Mouse (Mus musculus) hindbrain, embryonic 11.5 days (tissue): Measurements from ENCODE around the gene Lrig2. TPM values are rescaled to one million over a fixed set of nuclear protein-coding genes. Genes with fewer than 3 reads are reported as not detected.
A peak's percentile ranks its signal among the peaks of the same experiment; 100 is the strongest.

Experiments used
- ATAC-seq: fragments of 200-750 bp; cut with Nextera tagmentation; 2 replicates; pipeline ENCODE4 v1.8.0; 2017; ENCODE audit warnings: mild to moderate bottlenecking, moderate TSS enrichment, moderate library complexity; ENCODE audit not compliant: low FRiP score
- DNase-seq: peaks from one replicate; pipeline ENCODE4 v3.0.0-alpha.2; 2015; ENCODE audit warnings: low spot score
- H3K27ac ChIP-seq: fragments of 300-500 bp; sonication (generic); 2 replicates; pipeline ENCODE4 v1.5.1; 2014; ENCODE audit warnings: mild to moderate bottlenecking, low read depth, low read length
- H3K27me3 ChIP-seq: fragments of 300-500 bp; sonication (generic); 2 replicates; pipeline ENCODE4 v1.6.1; 2014; ENCODE audit warnings: mild to moderate bottlenecking, low read length, moderate library complexity, mixed read lengths; ENCODE audit not compliant: control insufficient read depth, insufficient read depth
- H3K36me3 ChIP-seq: fragments of 300-500 bp; sonication (generic); 2 replicates; pipeline ENCODE4 v1.6.1; 2014; ENCODE audit warnings: mild to moderate bottlenecking, low read length, moderate library complexity, mixed read lengths; ENCODE audit not compliant: control insufficient read depth, insufficient read depth
- H3K4me1 ChIP-seq: fragments of 300-500 bp; sonication (generic); replicated peaks from 2 replicates; pipeline ENCODE4 v1.6.1; 2014; ENCODE audit warnings: low read length, mixed read lengths; ENCODE audit not compliant: control insufficient read depth, insufficient read depth
- H3K4me2 ChIP-seq: fragments of 300-500 bp; sonication (generic); replicated peaks from 2 replicates; pipeline ENCODE4 v1.6.1; 2014; ENCODE audit warnings: mild to moderate bottlenecking, low read depth, low read length
- H3K4me3 ChIP-seq: fragments of 300-500 bp; sonication (generic); 2 replicates; pipeline ENCODE4 v1.5.1; 2014; ENCODE audit warnings: low read depth, low read length
- H3K9ac ChIP-seq: fragments of 300-500 bp; sonication (generic); 2 replicates; pipeline ENCODE4 v1.6.1; 2014; ENCODE audit warnings: low read depth, low read length
- H3K9me3 ChIP-seq: fragments of 300-500 bp; sonication (generic); 2 replicates; pipeline ENCODE4 v1.6.1; 2016; ENCODE audit warnings: low read length; ENCODE audit not compliant: control insufficient read depth
- WGBS: fragments of 180-500 bp; shearing (Covaris S2); extraction: QIAGEN DNeasy Blood & Tissue Kit; methylation state at CpG from one replicate; pipeline ENCODE4 v1.1.7; 2014; 5-methylcytosine and 5-hydroxymethylcytosine counted together
- polyA plus RNA-seq: library from polyadenylated mRNA; unstranded; fragments of >200 nt; fragmentation: Nextera tagmentation; extraction: Ambion mirVana; gene quantifications from 2 replicates; pipeline ENCODE4 v1.2.1, GENCODE M21; 2014

Gene Lrig2
- polyA plus RNA-seq, 1 experiment from 2014 or later, result 24.8 TPM

DNA sequence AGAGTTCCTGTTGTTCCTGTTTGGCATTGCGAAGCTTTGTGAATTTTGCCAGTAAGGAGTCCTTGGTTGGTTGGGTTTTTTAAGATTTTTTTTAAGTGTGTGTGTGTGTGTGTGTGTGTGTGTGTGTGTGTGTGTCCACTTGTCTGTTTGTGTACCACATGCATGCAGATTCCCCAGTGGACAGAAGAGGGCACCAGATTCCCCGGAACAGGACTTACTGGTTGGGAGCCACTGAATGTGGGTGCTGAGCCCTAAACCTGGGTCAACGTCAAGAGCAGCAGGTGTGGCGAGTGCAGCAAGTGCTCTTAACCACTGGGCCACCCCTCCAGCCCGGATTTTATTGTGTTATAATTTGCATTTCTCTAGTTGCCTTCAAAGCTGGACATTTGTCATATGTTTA, 5.4 kb upstream of the Lrig2 start:
- Histone ChIP-seq H3K4me1 (no peaks in the 10 kb centered on the region), H3K9me3 (no peaks in the 10 kb centered on the region), H3K9ac (no peak overlapping the region), H3K27ac (no peak overlapping the region), H3K36me3 (no peaks in the 10 kb centered on the region), H3K4me3 (no peak overlapping the region), H3K4me2 (no peak overlapping the region), H3K27me3 (no peaks in the 10 kb centered on the region)
- ATAC-seq (no peak), DNase-seq (no peak)
- 84% methylated on average over 5 of the region's 5 CpGs for WGBS

DNA sequence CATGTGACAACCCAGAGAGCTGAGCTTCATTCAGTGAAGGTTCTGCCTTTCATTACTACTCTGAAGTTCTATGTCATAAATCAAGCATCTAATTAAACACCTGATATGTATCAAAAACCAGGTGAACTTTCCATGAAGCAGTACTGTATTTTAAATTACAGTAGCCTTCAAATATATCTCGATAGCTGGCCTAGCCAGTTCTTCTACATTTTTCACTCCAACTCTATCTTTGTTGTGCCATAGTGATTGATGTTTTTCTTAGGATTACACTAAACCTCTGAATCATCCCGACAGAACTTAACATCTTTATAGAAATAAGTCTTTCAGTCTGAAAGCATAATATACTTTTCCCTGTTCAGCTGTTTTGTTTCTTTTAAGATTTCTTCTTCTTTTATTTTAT, 2.8 kb upstream of the Lrig2 start:
- Histone ChIP-seq H3K9me3 (no peaks in the 10 kb centered on the region), H3K4me2 (no peak overlapping the region), H3K27me3 (no peaks in the 10 kb centered on the region), H3K36me3 (no peaks in the 10 kb centered on the region), H3K4me3 (no peak overlapping the region), H3K4me1 (no peaks in the 10 kb centered on the region), H3K9ac (no peak overlapping the region), H3K27ac (no peak overlapping the region)
- WGBS, result 84% methylated on average over 2 of the region's 2 CpGs
- ATAC-seq (no peak), DNase-seq (no peak)

DNA sequence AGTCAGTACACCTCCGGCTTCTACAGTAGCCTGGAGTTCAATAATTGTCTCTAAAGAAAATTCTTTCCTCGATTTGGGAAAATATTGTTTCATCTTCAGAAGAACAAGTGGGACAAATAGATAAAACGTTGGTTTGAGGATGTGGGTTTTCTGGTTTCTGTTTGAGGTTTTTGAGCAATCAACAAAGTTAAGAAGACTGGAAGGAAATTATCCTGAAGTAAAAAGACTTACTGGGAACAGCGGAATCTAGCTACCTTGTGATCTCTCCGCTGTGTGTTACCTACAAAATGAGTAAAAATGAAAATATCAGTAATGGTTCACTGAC, 668 bp upstream of the Lrig2 start:
- Histone ChIP-seq H3K27me3 (no peaks in the 10 kb centered on the region), H3K27ac (peak overlapping the region; percentile 76; the same call in 1 of the 2 replicates), H3K36me3 (no peaks in the 10 kb centered on the region), H3K4me1 (no peaks in the 10 kb centered on the region), H3K9ac (peak overlapping the region; percentile 57), H3K4me3 (peak overlapping the region; percentile 91), H3K4me2 (peak overlapping the region; percentile 63), H3K9me3 (no peaks in the 10 kb centered on the region)
- ATAC-seq (no peak), DNase-seq (no peak)
- 24% methylated on average over 5 of the region's 5 CpGs for WGBS

DNA sequence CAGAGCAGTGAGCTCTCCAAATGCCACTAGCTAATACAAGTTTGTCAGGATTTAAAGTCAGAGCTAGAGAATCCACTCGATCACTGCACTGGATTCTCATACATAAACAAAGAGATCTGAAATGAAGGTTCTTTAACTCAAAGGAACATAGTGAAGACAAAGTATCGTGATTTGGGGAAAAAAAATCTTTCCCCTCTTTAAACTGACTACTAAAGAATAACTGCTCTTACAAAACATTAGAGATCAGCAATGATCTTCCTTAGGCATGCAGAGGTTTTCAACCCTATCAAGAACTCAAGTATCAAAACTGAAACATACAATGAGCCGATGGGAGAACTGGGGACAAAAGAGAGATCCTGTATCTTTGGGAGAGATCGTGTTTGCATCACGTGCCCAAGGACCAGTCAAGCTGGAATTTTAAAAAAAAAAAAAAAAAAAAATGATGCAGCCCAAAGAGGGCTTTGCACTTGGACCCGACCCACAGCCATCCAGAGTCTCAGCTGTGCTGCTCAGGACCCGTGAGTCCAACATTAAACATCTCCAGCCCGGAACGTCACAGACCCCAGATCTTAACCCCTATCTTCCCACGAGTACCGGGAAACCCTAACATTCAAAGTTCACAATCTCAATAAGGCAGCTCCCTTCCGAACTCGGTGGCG, 818 bp downstream of the Lrig2 start:
- peak; percentile 50 for ATAC-seq

GRCm38 (mm10) chr3:104501648-104502047, 10.1 kb downstream of the Lrig2 start:
- no peak for DNase-seq
- Histone ChIP-seq H3K36me3 (no peaks in the 10 kb centered on the region), H3K4me1 (no peaks in the 10 kb centered on the region), H3K27me3 (no peaks in the 10 kb centered on the region), H3K9ac (no peak overlapping the region), H3K27ac (no peak overlapping the region), H3K9me3 (no peaks in the 10 kb centered on the region), H3K4me2 (no peak overlapping the region), H3K4me3 (no peak overlapping the region)
- no peak for ATAC-seq
- 84% methylated on average over 2 of the region's 2 CpGs for WGBS

More for the DNA sequence above, 818 bp downstream of the Lrig2 start:
- peak overlapping the region; percentile 95 for H3K27ac ChIP-seq
- peak overlapping the region; percentile 83 for H3K9ac ChIP-seq
- no peaks in the 10 kb centered on the region for H3K9me3 ChIP-seq
- H3K4me3 ChIP-seq, result peak overlapping the region; percentile 91
- H3K27me3 ChIP-seq, result no peaks in the 10 kb centered on the region
- H3K36me3 ChIP-seq, result no peaks in the 10 kb centered on the region
- 2% methylated on average over 14 of the region's 14 CpGs for WGBS
- H3K4me1 ChIP-seq, result no peaks in the 10 kb centered on the region
- H3K4me2 ChIP-seq, result peak overlapping the region; percentile 42
- no peak for DNase-seq

- H3K4me1 ChIP-seq, result no peaks in the 10 kb centered on the region
- H3K9me3 ChIP-seq, result no peaks in the 10 kb centered on the region
- no peak overlapping the region for H3K4me3 ChIP-seq
- ATAC-seq (no peak), DNase-seq (no peak)
- H3K27ac ChIP-seq, result no peak overlapping the region
- no peaks in the 10 kb centered on the region for H3K36me3 ChIP-seq
- WGBS, result 82% methylated on average over 2 of the region's 2 CpGs
- H3K9ac ChIP-seq, result no peak overlapping the region
- H3K4me2 ChIP-seq, result no peak overlapping the region
- H3K27me3 ChIP-seq, result no peaks in the 10 kb centered on the region
Measured at GRCm38 (mm10) chr3:104500881-104501280, 10.8 kb downstream of the Lrig2 start.

- no peaks in the 10 kb centered on the region for H3K9me3 ChIP-seq
- H3K36me3 ChIP-seq, result no peaks in the 10 kb centered on the region
- WGBS, result 97% methylated on average over 4 of the region's 4 CpGs
- DNase-seq (no peak), ATAC-seq (no peak)
- H3K4me1 ChIP-seq, result no peaks in the 10 kb centered on the region
- no peak overlapping the region for H3K4me3 ChIP-seq
- H3K4me2 ChIP-seq, result no peak overlapping the region
- H3K9ac ChIP-seq, result no peak overlapping the region
- H3K27ac ChIP-seq, result no peak overlapping the region
- H3K27me3 ChIP-seq, result no peaks in the 10 kb centered on the region
Measured at GRCm38 (mm10) chr3:104496176-104496575, 15.5 kb downstream of the Lrig2 start.

DNA sequence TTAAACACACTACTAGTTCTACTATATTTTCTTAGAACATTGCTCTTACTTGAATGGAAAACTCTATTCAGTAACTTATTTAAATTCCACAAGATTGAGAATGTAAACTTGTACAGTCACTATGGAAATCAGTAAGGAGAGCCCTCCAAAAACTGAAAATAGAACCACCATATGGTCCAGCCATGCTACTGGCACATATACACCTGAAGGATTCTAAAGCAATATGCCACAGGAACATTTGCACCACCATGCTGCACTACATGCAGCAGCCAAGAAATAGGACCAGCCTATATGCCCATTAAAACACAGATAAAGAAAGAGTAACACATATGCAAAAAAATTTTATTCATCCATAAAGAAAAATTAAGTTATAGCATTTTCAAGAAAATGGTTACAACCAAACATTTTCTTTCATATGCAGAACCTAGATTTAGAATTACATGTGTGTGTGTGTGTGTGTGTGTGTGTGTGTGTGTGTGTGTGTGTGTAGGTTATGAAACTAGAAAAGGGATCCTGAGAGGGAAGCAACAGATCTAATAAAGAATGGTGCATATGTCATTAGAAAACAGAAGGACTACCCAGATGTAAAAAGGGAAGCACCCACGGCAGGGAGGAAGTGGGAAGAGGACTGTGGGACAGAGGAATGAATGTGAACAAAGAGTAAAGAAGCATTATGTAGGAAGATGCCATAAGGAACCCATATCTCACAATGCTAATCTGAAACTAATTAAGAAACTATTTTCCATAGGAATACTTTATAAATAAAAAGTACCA, 30.6 kb downstream of the Lrig2 start:
- no peaks in the 10 kb centered on the region for H3K9me3 ChIP-seq
- H3K27me3 ChIP-seq, result no peaks in the 10 kb centered on the region
- no peaks in the 10 kb centered on the region for H3K36me3 ChIP-seq
- no peak overlapping the region for H3K27ac ChIP-seq
- DNase-seq, result no peak
- no peak overlapping the region for H3K4me3 ChIP-seq
- H3K4me2 ChIP-seq, result no peak overlapping the region
- no peak overlapping the region for H3K9ac ChIP-seq
- no peak for ATAC-seq
- 80% methylated on average over 1 of the region's 1 CpGs for WGBS
- no peaks in the 10 kb centered on the region for H3K4me1 ChIP-seq

GRCm38 (mm10) chr3:104478056-104478455, 33.7 kb downstream of the Lrig2 start:
- Histone ChIP-seq H3K4me2 (no peak overlapping the region), H3K9me3 (no peaks in the 10 kb centered on the region), H3K4me3 (no peak overlapping the region), H3K27me3 (no peaks in the 10 kb centered on the region), H3K27ac (no peak overlapping the region), H3K4me1 (no peaks in the 10 kb centered on the region), H3K9ac (no peak overlapping the region), H3K36me3 (no peaks in the 10 kb centered on the region)
- 97% methylated on average over 1 of the region's 1 CpGs for WGBS
- ATAC-seq (no peak), DNase-seq (no peak)
